In the genomic region with DNA sequence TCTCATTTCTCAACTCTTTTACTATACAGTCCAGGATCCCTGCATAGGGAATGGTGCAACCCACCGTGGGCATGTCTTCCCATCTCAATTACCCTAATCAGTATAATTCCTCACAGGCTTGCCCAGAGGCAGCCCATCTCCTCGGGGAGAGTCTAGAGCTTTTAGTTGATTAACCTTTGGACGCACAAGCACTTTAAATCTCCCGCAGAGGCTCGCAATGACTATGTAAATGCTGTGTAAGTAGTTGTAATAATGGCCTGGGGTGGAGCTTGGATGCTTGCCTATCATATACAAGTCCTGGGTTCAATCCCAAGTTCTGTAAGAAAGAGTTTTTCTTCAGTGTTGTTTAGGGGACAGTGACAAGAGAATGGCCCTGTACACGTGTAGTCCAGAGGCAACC, we compare ENCODE assay signal across 44 mouse cellular contexts. TPM values are rescaled to one million over a fixed set of nuclear protein-coding genes. Genes with fewer than 3 reads are reported as not detected.
"Had no signal": no experiment of that assay in that cellular context is flagged by ENCODE, and none has a peak within 500 bp of the region (broad histone marks: within the 10 kb centered on the region; RNA-seq: fewer than 3 reads in every experiment).

No protein-coding gene starts in this region.

- ATAC-seq: liver, embryonic 12.5 days; liver, postnatal 0 days; lung, postnatal 0 days; midbrain, embryonic 13.5 days; midbrain, embryonic 15.5 days; midbrain, embryonic 16.5 days had no signal

- H3K27ac ChIP-seq: limb, embryonic 10.5 days; limb, embryonic 12.5 days; limb, embryonic 13.5 days; limb, embryonic 15.5 days; liver, embryonic 12.5 days; liver, embryonic 13.5 days; liver, embryonic 14.5 days; liver, embryonic 15.5 days; lung, embryonic 15.5 days; macrophage; midbrain, embryonic 10.5 days; midbrain, embryonic 12.5 days; midbrain, embryonic 13.5 days; midbrain, embryonic 15.5 days; neural tube, embryonic 12.5 days had no signal

- H3K4me2 ChIP-seq: limb, embryonic 12.5 days; limb, embryonic 13.5 days; limb, embryonic 15.5 days; liver, embryonic 11.5 days; liver, embryonic 12.5 days; liver, embryonic 13.5 days; liver, embryonic 15.5 days; lung, embryonic 14.5 days; lung, embryonic 15.5 days; midbrain, embryonic 11.5 days; midbrain, embryonic 12.5 days; midbrain, embryonic 13.5 days; midbrain, embryonic 15.5 days; neural tube, embryonic 12.5 days had no signal

- DNase-seq: left cerebral cortex, postnatal 4 days; liver; liver, embryonic 13.5 days; liver, postnatal 0 days; lung, adult 18-20 months; lung, adult 2 months; lung, embryonic 14.5 days; lung, postnatal 10 days; lung, postnatal 14 days; lung, postnatal 36 days; lung, postnatal 4 days; midbrain, embryonic 14.5 days had no signal

- H3K9ac ChIP-seq: limb, embryonic 12.5 days; limb, embryonic 13.5 days; limb, embryonic 15.5 days; liver, embryonic 12.5 days; liver, embryonic 13.5 days; liver, embryonic 14.5 days; liver, embryonic 15.5 days; liver, postnatal 0 days; lung, embryonic 14.5 days; lung, embryonic 15.5 days; midbrain, embryonic 12.5 days; midbrain, embryonic 13.5 days; midbrain, embryonic 15.5 days; neural tube, embryonic 12.5 days had no signal

- H3K27me3 ChIP-seq: limb, embryonic 12.5 days; limb, embryonic 13.5 days; limb, embryonic 15.5 days; liver, embryonic 12.5 days; liver, embryonic 13.5 days; liver, embryonic 15.5 days; lung, embryonic 15.5 days; megakaryocyte, embryonic 14.5 days; midbrain, embryonic 12.5 days; midbrain, embryonic 13.5 days; midbrain, embryonic 15.5 days; neural tube, embryonic 12.5 days had no signal

- H3K9me3 ChIP-seq: limb, embryonic 10.5 days; limb, embryonic 12.5 days; limb, embryonic 13.5 days; limb, embryonic 15.5 days; liver, embryonic 12.5 days; liver, embryonic 13.5 days; liver, embryonic 15.5 days; lung, embryonic 15.5 days; megakaryocyte, embryonic 14.5 days; midbrain, embryonic 10.5 days; midbrain, embryonic 13.5 days; midbrain, embryonic 15.5 days; neural tube, embryonic 12.5 days had no signal

- H3K4me1 ChIP-seq: liver, embryonic 12.5 days; liver, embryonic 13.5 days; liver, embryonic 15.5 days; lung, embryonic 15.5 days; megakaryocyte, embryonic 14.5 days; midbrain, embryonic 12.5 days; midbrain, embryonic 13.5 days; midbrain, embryonic 15.5 days; neural tube, embryonic 12.5 days had no signal

- H3K4me3 ChIP-seq: limb, embryonic 10.5 days; limb, embryonic 12.5 days; limb, embryonic 13.5 days; limb, embryonic 15.5 days; liver, embryonic 12.5 days; liver, embryonic 13.5 days; liver, embryonic 15.5 days; lung, embryonic 15.5 days; megakaryocyte, embryonic 14.5 days; midbrain, embryonic 10.5 days; midbrain, embryonic 12.5 days; midbrain, embryonic 13.5 days; midbrain, embryonic 15.5 days; myocyte; neural tube, embryonic 12.5 days had no signal

- H3K36me3 ChIP-seq: limb, embryonic 10.5 days; limb, embryonic 12.5 days; limb, embryonic 13.5 days; limb, embryonic 15.5 days; liver, embryonic 12.5 days; liver, embryonic 13.5 days; liver, embryonic 15.5 days; lung, embryonic 15.5 days; midbrain, embryonic 10.5 days; midbrain, embryonic 12.5 days; midbrain, embryonic 13.5 days; midbrain, embryonic 15.5 days; neural tube, embryonic 12.5 days had no signal

RNA-seq across cellular contexts. Expression of gene Dmrt1, which starts 18.7 kb away (rescaled TPM):
- total RNA-seq: left cerebral cortex, postnatal 10 days; left cerebral cortex, postnatal 14 days; left cerebral cortex, postnatal 25 days; left cerebral cortex, postnatal 36 days; left cerebral cortex, postnatal 4 days; liver, adult 2 months; megakaryocyte progenitor cell, adult 5-6 weeks; megakaryocyte, adult 5-6 weeks; megakaryocyte-erythroid progenitor cell, adult 5-6 weeks; midbrain, postnatal 0 days; monocyte, adult 5-6 weeks had no signal
- polyA plus RNA-seq: liver, adult 2 months; liver, embryonic 11.5 days; liver, embryonic 13.5 days; liver, embryonic 14.5 days; liver, embryonic 15.5 days; liver, embryonic 16.5 days; liver, postnatal 0 days; lung, adult 2 months; lung, embryonic 14.5 days; lung, embryonic 15.5 days; lung, embryonic 16.5 days; lung, postnatal 0 days; macrophage; midbrain, embryonic 11.5 days; midbrain, embryonic 14.5 days; midbrain, embryonic 15.5 days; midbrain, embryonic 16.5 days; midbrain, postnatal 0 days had no signal
